Mouse (Mus musculus) monocyte, adult 2 months (primary cell): ENCODE data around the gene Myh7.
"Not testable (repeated sequence)": the region's sequence is repeated elsewhere in the genome, so short reads cannot be mapped to it uniquely, and the experiment has no call there.

Source experiments
- DNase-seq, 2 experiments: peaks; one replicate each; pipeline ENCODE4 v3.0.0; 2022; ENCODE audit warnings: low spot score in 2 of 2, low read depth in 1 of 2

Gene Myh7

DNA sequence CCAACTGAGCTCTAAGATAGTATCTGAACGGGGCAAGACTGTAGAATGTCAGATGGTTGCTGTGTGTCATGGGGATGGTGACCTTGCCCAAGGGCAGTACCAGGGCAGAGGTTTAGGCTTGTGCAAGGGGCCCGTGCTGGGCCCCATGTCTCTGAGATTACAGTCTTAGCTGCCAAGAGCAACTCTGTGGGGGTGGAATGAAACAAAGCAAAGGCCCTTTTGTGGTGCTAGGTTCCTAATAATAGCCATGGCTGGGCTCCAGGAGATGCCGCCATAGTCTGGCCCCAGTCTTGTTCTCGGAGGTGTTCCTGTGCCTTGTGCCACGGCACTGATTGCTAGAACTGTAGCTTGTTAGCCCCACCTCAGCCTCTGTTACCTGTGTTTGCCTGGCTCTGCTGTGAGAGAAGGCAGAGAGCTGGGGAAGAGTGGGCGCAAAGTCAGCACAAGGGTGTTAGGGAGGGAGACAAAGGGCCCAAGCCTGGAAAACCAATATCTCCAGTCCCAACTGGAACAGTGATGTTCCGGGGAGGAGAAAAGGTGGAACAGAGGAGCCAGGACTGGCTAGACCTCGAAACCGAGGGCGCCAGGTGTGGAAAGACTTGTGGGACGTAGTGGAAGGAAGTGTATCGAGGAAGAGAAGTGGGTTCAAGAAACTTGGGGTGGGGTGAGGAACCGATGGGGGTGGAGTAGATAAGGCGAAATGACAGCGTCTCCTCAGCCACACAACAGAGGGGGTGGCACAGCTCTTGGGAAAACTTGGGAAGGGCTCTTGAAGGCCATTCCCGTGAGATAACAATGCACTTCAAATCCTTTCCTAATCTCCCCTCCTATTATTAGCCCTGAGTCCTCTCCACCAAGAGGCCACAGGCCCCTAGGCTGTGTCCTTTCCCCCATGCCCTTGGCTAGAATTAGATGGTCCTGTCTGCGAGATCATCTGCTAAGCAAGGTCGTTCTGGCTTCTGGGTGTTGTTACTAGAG lies 9.7 kb upstream of the Myh7 start:
- DNase-seq, result no peak

DNA sequence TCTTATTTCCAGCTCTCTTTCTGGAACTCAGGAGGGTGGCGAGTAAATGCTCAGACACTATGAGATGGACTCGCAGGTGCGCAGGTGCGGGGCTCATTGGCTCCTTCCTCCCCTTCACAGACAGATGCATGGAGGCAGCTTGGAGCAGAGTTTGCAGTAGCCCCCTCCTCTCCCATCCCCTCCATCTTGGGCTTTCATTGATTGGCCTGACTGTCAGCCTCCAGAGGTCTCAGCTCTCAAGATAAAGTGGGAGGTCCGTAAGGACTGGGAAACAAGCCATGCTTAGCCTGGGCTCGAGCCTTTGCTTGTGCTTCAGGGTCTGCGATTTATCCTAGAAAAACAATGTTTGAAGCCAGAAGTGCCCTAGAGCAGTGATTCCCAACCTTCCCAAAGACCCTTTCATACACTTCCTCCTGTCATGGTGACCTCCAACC lies 8.3 kb upstream of the Myh7 start:
- no peak for DNase-seq

DNA sequence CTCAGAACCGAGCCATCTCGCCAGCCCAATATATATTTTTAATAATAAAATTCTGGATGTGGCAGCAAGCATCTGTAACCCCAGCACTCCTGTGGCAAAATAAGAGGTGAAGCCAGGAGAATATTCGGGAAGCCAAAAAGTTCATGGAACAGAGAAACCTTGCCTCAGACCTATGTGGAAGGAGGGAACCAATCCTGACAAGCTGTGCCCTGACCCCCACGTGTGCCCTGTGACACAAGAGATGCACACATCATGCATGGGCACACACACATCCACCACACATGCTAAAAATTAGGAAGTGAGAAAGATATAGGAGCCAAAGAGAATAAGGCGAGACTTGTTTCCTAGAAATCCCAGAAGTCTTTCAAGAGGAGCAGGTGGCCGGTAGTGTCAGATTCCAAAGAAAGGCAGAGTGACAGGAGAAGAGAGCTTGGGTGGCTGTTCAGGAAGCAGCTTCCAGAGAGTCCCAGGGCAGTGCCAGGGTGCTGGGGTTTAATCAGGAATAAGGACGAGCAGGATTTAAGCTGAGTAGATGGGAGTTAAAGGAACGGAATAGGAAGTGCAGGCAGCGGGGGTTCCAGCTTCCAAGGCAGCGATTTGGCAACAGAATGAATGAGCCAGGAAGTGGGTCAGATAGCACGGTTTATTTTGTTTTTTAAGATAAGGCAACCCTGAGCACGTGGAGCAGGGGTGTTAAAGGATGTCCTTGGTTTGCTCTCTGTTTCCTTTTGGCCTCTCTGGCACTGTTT lies 7.7 kb upstream of the Myh7 start:
- no peak for DNase-seq

DNA sequence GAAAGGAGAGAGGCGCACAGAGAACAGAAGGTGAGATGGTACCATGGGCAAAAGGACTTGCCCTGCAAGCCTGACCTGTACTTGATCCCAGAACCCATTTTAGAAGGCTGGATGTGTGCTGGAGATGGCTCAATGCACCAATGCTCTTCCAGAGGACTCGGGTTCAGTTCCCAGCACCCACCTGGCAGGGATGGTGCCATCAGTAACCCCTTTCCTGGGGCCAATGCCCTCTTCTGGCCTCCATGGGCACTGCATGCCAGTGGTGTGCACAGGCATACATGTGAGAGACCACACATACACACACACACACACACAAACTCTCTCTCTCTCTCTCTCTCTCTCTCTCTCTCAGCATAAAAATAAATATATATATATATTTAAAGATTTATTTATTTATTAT lies 7.0 kb upstream of the Myh7 start:
- no peak for DNase-seq

DNA sequence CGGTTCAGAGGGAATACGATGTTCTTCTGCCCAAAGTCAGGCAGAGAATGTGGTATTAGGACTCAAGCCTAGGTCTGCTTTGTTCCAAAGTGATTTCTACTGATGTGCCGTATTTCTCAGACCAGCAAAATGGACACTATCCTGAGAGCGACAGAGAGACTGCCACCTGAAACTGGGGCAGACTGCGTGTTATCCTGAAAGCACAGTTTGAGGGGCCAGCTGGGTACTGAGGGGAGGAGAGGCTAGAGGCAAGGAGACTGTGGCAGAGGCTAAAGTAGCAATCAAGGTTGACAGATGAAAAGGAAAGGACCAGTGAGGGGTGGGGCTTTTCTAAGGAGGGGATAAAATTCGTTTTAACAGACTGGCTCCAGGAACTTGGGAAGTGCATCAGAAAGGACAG lies 6.4 kb upstream of the Myh7 start:
- no peak for DNase-seq

DNA sequence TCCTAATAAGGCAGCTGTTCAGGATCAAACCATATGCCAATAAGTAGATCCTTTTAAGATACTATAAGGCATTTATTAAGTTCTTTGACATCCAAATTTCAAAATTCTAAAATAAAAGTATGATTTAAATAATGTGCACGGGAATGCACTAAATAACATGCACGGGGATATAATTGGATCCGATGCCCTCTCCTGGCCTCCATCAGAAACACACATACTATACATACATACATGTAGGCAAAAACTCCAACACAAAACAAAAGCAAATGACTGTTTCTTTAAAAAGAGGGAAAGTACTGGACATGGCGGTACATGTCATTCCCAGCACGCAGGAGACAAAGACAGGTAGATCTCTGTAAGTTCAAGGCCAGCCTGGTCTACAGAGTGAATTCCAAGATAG lies 5.4 kb upstream of the Myh7 start:
- DNase-seq, result not testable (repeated sequence)

DNA sequence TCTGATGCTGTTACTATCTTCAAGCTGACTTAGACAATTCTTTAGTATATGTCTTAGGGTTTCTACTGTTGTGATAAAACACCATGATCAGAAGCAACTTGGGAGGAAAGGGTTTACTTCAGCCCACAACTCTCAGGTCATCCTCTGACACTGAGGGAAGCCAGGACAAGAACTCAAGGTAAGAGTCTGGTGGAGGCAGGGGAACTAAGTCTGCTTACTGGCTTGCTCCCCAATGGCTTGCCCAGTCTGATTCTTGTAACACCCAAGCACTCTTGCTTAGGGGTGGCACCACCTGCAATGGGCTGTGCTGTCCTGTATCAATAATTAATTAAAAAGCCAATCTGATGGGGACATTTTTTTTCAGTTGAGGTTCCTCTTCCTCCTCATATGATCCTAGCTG lies 4.3 kb upstream of the Myh7 start:
- no peak for DNase-seq

DNA sequence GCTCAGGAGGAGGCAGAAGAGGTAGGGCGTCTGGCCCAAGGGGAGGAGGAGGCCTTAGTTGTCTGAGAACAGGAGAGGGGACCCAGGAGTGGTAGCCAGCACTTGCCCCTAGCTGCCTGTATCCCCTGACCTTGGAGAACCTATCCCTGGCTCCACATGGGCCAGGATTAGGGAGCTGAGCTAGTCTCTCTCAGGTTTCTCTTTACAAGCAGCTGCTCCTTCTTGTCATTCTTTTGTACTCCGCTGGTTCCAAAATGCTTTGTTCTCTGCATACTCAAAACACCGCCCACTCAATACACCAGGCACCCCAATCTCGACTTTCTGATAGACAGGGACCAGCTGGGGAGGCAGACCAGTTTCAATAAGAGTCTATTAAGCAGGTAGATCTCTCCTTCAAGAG lies 2.9 kb upstream of the Myh7 start:
- DNase-seq, result no peak

DNA sequence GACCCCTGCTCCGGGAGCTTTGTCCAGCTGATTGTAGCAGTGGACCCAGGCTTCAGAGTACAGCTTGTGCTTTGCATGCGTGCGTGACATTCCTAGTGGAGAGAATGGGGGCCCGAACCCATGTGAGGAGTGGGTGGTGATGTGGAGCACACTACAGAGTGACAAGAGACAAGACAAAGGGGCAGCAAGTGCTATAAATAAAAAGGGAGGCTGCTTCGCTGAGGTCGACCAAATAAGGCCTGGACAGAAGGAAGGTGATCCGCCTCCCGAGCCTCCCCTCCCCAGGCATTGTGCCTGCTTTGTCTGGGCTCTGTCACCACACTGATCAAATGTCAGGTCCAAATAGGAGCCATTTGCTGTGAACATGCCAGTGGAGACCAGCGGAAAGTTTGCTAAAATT lies 2.4 kb upstream of the Myh7 start:
- DNase-seq, result no peak

DNA sequence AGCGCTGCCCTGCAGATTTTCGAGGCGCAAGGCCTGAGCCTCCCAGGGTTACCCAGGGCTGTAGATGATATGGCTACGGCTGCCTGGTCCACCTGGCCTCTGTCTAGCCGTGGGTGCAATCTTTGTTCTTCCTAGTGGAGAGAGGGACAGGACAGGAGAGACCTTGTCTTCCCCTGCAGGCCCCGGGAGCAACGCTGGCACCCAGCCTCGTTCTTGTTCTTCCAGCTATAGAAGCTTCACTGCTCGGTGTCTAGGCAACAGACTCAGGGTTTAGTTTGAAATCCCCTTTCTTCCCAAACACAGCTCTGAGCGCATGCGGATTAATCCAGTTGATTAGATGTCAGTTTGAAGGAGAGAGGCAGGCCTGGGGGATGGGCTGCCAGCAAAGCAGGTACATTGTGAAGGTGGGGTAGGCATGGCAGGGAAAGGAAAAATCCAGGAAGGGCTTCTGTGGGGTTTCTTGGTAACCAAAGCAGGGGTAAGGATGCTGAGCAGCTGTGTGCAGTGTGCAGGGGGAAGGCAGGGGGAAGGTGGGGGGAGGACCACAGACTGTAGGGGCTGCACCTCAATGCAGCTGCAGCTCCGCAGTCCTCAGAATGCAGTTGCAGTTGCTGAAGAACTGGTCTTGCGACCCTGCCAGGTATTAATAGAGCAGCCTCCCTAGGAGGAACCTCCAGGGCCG lies 1.2 kb upstream of the Myh7 start:
- no peak for DNase-seq

DNA sequence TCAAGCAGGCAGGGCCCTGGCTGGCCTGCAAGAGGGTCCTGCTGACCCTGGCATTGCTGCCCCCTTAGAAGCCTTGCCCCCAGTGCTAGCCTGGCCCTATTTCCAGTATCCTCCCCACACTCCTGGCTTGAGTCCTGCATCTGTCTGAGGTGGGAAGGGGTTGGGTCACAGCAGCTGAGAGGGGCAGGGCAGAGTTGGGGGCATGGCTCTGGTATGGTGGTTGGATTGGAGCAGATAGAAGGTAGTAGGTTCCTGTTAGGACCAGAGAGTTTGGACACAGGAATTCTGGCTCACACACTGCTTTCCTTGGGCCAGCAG lies 402 bp upstream of the Myh7 start:
- no peak for DNase-seq

DNA sequence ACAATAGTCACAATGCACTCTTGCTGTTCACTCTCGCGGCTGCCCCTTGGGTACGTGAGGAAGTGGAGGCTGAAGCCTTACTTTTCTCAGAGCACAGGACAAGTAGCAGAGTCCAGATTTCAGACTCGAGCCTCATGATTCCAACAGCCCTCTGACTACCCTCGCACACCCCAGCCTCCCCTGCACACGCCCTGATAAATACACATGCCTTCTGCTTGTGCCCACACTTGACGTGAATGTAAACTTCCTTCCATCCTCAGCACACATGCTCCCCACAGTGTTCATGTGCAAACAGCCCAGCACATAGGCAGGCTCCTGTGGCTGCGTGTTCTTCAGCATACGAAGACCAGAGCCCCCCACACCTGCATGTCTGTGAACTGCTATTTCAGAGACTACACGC lies 790 bp downstream of the Myh7 start:
- no peak for DNase-seq

DNA sequence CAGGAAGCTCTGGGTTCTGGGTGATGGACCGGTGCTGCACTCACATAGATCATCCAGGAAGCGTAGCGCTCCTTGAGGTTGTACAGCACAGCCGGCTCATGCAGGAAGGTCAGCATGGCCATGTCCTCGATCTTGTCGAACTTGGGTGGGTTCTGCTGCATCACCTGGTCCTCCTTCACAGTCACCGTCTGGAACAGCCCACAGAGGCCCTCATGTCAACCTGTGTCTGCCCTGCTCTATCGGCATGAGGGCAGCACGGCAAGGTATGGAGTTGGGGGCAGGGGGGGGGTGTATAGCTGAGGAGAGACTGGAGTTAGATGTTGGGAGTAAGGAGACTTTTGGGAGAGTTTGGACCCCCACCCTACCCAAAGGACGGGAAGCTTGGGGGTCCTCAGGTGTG lies 2.2 kb downstream of the Myh7 start:
- DNase-seq, result no peak

DNA sequence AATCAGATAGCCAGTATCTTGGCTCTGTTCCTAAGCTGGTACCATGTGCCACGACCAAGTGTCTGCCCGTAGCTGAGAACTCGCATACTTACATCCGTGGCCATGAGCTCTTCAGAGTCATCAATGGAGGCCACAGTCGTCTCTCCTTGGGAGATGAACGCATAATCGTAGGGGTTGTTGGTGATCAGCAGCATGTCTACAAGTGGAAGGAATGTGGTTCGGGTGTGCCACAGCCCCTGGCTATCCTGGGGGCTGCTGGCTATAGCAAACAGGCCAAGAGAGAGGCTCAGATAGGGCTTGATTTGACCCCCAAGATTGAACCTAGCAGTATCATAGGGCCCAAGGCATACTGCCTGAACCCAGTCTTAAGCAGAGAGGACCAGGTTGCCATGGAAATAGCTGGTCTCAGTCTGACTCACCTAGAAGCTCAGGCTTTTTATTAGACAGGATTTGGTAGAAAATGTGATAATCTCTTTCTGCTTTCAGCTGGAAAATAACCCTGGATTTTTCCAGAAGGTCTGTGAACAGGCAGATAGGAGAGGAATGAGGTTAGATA lies 4.5 kb downstream of the Myh7 start:
- no peak for DNase-seq

DNA sequence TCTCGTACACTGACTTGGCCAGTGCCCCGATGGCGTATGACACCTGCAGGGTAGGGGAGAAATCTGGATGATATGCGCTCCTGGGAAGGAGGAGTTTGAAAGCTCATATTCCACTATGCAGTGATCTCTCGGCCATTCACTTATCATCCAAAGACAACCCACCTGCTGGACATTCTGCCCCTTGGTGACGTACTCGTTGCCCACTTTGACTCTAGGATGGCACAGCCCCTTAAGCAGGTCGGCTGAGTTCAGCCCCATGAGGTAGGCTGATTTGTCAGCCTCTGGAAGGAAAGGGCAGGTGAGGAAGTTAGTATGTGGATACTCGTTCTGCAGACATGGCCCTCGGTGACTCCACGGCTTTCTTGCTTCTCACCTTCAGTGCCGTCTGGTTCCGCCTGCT lies 5.5 kb downstream of the Myh7 start:
- DNase-seq, result no peak

DNA sequence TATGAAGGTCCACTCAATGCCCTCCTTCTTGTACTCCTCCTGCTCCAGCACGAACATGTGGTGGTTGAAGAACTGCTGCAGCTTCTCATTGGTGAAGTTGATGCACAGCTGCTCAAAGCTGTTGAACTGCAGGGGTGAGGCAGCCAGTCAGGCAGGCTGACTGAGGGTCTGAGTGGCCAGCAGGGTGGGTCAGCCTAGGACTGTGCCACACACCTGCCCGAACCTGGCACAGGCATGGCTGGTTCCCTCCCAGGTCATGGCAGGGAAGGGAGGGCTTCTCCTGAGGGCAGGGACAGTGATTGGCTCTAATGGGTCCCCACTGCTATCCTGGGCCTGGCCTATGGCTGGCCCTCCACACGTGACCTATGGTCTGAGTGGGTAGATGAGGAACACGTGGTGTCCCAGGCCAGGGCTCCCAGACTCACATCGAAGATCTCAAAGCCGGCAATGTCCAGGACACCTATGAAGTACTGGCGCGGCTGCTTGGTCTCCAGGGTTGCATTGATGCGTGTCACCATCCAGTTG lies 6.0 kb downstream of the Myh7 start:
- DNase-seq, result not testable (repeated sequence)

DNA sequence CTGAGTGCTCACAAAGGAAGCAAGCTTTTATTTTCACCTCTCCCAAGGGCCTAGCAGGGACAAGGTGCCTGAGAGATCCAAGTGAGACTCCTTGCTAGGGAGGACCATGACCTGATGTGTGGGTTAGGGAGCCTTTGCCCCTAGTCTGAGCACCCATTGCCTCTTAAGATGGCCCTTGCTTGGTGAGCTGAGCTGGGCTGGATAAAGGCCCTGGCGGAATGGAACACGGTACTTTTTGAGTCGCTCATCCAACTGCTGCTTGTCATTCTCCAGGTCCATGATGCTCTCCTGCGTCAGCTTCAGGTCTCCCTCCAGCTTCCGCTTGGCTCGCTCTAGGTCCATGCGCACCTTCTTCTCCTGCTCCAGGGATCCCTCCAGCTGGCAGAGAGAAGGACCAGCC lies 12.5 kb downstream of the Myh7 start:
- DNase-seq, result no peak

DNA sequence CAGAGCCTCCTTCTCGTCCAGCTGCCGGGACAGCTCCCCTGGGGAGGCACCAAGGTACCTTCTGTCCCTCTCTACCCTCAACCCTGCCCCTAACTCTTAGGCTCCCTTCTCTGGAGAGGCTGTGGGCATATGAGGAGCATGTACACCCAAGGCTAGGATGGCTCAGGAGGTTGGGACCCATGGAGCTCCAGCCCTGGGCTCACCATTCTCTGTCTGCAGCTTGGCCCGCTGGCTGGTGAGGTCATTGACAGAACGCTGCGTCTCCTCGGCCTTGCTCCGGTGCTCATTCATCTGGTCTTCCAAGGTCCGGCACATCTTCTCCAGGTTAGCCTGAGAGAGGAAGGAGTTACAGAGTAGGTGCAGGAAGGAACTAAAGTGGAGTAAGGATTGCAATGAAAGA lies 15.8 kb downstream of the Myh7 start:
- DNase-seq, result no peak

DNA sequence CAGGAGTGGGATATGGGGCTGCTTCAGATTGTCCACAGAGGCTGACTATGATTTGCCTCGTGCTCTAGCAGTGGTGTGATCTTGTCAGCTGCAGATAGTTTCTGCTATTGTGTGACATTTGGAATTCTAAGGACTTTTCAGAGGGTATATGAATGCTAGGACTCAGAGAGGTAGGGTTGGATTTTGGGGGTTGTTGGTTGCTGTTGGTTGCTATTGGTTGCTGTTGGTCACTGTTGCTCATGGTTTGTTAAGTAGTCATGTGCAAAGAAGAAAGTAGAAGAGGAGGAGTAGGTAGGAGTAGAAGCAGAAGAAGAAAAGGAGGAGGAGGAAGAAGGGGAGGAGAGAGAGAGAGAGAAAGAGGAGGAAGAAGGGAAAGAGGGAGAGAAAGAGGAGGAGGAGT lies 17.8 kb downstream of the Myh7 start, which contains the start of gene Gm17428:
Gene Gm17428, plus strand, starts transcription at position 301 of the 400 bp plus-strand sequence.
- no peak for DNase-seq

DNA sequence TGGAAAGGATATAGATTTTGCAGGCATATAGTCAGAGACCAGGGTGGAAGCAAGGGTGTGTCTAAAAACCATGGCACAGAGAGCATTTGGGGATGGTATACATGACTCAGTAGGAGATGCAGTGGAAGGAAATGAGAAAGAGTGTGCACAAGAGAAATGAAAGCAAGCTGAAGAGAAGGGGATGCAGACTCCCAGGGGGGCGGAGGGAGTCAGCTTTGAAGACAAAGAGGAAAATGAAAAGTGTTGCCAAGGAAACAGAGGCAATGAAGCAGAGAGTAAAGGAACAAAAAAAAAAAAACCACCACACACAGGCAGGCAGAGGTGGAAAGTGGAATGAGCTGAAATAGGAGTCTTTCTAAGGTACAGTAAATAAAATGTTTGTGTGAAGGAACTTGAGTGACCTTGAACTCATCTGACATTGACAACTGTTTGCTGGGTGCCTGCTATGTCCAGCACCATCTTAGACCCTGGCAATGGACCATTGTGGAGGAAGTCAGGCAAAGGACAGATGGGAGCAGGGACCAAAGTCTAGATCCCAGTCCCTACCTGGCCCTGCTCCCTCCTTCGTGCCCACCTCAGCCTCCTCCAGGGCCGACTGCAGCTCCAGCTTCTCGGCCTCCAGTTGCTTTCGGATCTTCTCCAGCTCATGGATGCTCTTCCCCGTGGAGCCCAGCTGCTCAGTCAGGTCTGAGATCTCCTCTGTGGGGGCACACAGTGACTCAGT lies 20.2 kb downstream of the Myh7 start:
- no peak for DNase-seq

DNA sequence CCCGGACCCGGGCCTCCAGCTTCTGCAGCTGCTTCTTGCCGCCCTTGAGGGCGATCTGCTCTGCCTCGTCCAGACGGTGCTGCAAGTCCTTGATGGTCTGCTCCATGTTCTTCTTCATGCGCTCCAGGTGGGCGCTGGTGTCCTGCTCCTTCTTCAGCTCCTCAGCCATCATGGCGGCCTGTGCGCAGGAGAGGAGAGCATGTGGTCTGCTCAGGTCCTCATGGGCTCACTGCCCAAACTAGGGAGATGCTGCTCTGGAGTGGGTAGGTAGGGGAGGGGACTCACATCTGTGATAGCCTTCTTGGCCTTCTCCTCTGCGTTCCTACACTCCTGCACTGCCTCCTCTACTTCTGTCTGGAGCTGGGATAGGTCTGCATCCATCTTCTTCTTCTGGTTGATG lies 21.6 kb downstream of the Myh7 start:
- DNase-seq, result not testable (repeated sequence)
